Mouse (Mus musculus) lung, embryonic 16.5 days (tissue): Measurements from ENCODE around the gene Prl8a2. TPM values are rescaled to one million over a fixed set of nuclear protein-coding genes. Genes with fewer than 3 reads are reported as not detected.

Experiments
- ATAC-seq: fragments of 200-750 bp; cut with Nextera tagmentation; 2 replicates; pipeline ENCODE4 v1.8.0; 2017; ENCODE audit warnings: low read depth, mild to moderate bottlenecking, moderate library complexity
- H3K27ac ChIP-seq: fragments of 300-500 bp; sonication (generic); 2 replicates; pipeline ENCODE4 v1.5.1; 2014; ENCODE audit warnings: mild to moderate bottlenecking, control low read depth, low read length
- H3K27me3 ChIP-seq: fragments of 300-500 bp; sonication (generic); 2 replicates; pipeline ENCODE4 v1.6.1; 2014; ENCODE audit warnings: low read depth, low read length, mixed read lengths; ENCODE audit not compliant: control insufficient read depth, insufficient read depth
- H3K36me3 ChIP-seq: fragments of 300-500 bp; sonication (generic); 2 replicates; pipeline ENCODE4 v1.6.1; 2014; ENCODE audit warnings: low read length; ENCODE audit not compliant: control insufficient read depth, insufficient read depth
- H3K4me1 ChIP-seq: fragments of 300-500 bp; sonication (generic); replicated peaks from 2 replicates; pipeline ENCODE4 v1.6.1; 2014; ENCODE audit warnings: low read length, mixed read lengths; ENCODE audit not compliant: control insufficient read depth, insufficient read depth
- H3K4me2 ChIP-seq: fragments of 300-500 bp; sonication (generic); 2 replicates; pipeline ENCODE4 v1.6.1; 2014; ENCODE audit warnings: low read depth, low read length, control low read depth
- H3K4me3 ChIP-seq: fragments of 300-500 bp; sonication (generic); 2 replicates; pipeline ENCODE4 v1.5.1; 2014; ENCODE audit warnings: mild to moderate bottlenecking, low read length, control low read depth
- H3K9ac ChIP-seq: fragments of 300-500 bp; sonication (generic); 2 replicates; pipeline ENCODE4 v1.6.1; 2014; ENCODE audit warnings: low read length, control low read depth
- H3K9me3 ChIP-seq: fragments of 300-500 bp; sonication (generic); 2 replicates; pipeline ENCODE4 v1.6.1; 2016; ENCODE audit warnings: low read length; ENCODE audit not compliant: control insufficient read depth
- WGBS: fragments of 180-500 bp; shearing (Covaris S2); extraction: QIAGEN DNeasy Blood & Tissue Kit; methylation state at CpG from one replicate; pipeline ENCODE4 v1.1.7; 2014; 5-methylcytosine and 5-hydroxymethylcytosine counted together
- polyA plus RNA-seq: library from polyadenylated mRNA; unstranded; fragments of >200 nt; fragmentation: Nextera tagmentation; extraction: Ambion mirVana; gene quantifications from 2 replicates; pipeline ENCODE4 v1.2.1, GENCODE M21; 2015

Prl8a2 gene
- polyA plus RNA-seq, result not detected in 2 replicates

GRCm38 (mm10) chr13:27345373-27345772 lies at the start of gene Prl8a2:
Prl8a2 (plus strand) TSS chr13:27345673.
- no peaks in the 10 kb centered on the region for H3K36me3 ChIP-seq
- ATAC-seq, result no peak

GRCm38 (mm10) chr13:27312334-27313225 lies 32.9 kb upstream of the Prl8a2 start, which contains the start of gene Prl6a1:
Prl6a1 (plus strand) TSS chr13:27312627.
- Histone ChIP-seq H3K4me2 (no peak within 1 kb of the TSS), H3K36me3 (no peaks in the 10 kb centered on the region), H3K9ac (no peak within 1 kb of the TSS), H3K4me3 (no peak within 1 kb of the TSS), H3K27me3 (no peaks in the 10 kb centered on the region), H3K4me1 (no peaks in the 10 kb centered on the region), H3K27ac (no peak within 1 kb of the TSS), H3K9me3 (no peaks in the 10 kb centered on the region)
- ATAC-seq, result no peak
- 64% methylated on average over 7 of the region's 7 CpGs for WGBS

More at GRCm38 (mm10) chr13:27345373-27345772, at the start of gene Prl8a2:
- Histone ChIP-seq H3K4me1 (no peaks in the 10 kb centered on the region), H3K27me3 (no peaks in the 10 kb centered on the region), H3K9me3 (no peaks in the 10 kb centered on the region), H3K4me2 (no peak within 1 kb of the TSS), H3K9ac (no peak within 1 kb of the TSS), H3K27ac (no peak within 1 kb of the TSS), H3K4me3 (no peak within 1 kb of the TSS)
- WGBS, result 69% methylated on average over 2 of the region's 2 CpGs

GRCm38 (mm10) chr13:27334989-27335388 lies 10.5 kb upstream of the Prl8a2 start:
- no peaks in the 10 kb centered on the region for H3K27me3 ChIP-seq
- H3K4me2 ChIP-seq, result no peak overlapping the region
- ATAC-seq, result no peak
- H3K36me3 ChIP-seq, result no peaks in the 10 kb centered on the region
- no peak overlapping the region for H3K27ac ChIP-seq
- H3K4me3 ChIP-seq, result no peak overlapping the region
- H3K4me1 ChIP-seq, result no peaks in the 10 kb centered on the region
- WGBS, result 70% methylated on average over 1 of the region's 1 CpGs
- no peaks in the 10 kb centered on the region for H3K9me3 ChIP-seq
- H3K9ac ChIP-seq, result no peak overlapping the region

- H3K4me2 ChIP-seq, result no peak overlapping the region
- WGBS, result 37% methylated on average over 3 of the region's 3 CpGs
- H3K4me3 ChIP-seq, result no peak overlapping the region
- no peaks in the 10 kb centered on the region for H3K27me3 ChIP-seq
- no peaks in the 10 kb centered on the region for H3K9me3 ChIP-seq
- H3K4me1 ChIP-seq, result no peaks in the 10 kb centered on the region
- no peak overlapping the region for H3K27ac ChIP-seq
- H3K9ac ChIP-seq, result no peak overlapping the region
- no peak for ATAC-seq
- H3K36me3 ChIP-seq, result no peaks in the 10 kb centered on the region
Measured at GRCm38 (mm10) chr13:27342733-27343275, 2.7 kb upstream of the Prl8a2 start.

- ATAC-seq, result no peak
- no peak within 1 kb of the TSS for H3K4me3 ChIP-seq
- H3K27me3 ChIP-seq, result no peaks in the 10 kb centered on the region
- no peak within 1 kb of the TSS for H3K27ac ChIP-seq
- no peaks in the 10 kb centered on the region for H3K9me3 ChIP-seq
- WGBS, result 73% methylated on average over 6 of the region's 6 CpGs
- H3K9ac ChIP-seq, result no peak within 1 kb of the TSS
- no peaks in the 10 kb centered on the region for H3K36me3 ChIP-seq
- H3K4me1 ChIP-seq, result no peaks in the 10 kb centered on the region
- H3K4me2 ChIP-seq, result no peak within 1 kb of the TSS
Measured at GRCm38 (mm10) chr13:27390746-27391145, 45.3 kb downstream of the Prl8a2 start, which contains the start of gene Prl2b1. Prl2b1 (minus strand) TSS chr13:27390846.

- no peak overlapping the region for H3K4me2 ChIP-seq
- 93% methylated on average over 7 of the region's 7 CpGs for WGBS
- H3K4me1 ChIP-seq, result no peaks in the 10 kb centered on the region
- no peak overlapping the region for H3K9ac ChIP-seq
- no peaks in the 10 kb centered on the region for H3K27me3 ChIP-seq
- no peak for ATAC-seq
- H3K4me3 ChIP-seq, result no peak overlapping the region
- no peak overlapping the region for H3K27ac ChIP-seq
- H3K9me3 ChIP-seq, result no peaks in the 10 kb centered on the region
- H3K36me3 ChIP-seq, result no peaks in the 10 kb centered on the region
Measured at GRCm38 (mm10) chr13:27399061-27399724, 53.7 kb downstream of the Prl8a2 start.

Other genes starting within 250 kb of the Prl8a2 start
- gene Prl3d2, start 224.0 kb upstream of the Prl8a2 start, polyA plus RNA-seq, result not detected in 2 replicates
- not detected in 2 replicates for gene Prl3d3, start 188.9 kb upstream of the Prl8a2 start, polyA plus RNA-seq
- not detected in 2 replicates for gene Prl3c1, start 149.0 kb upstream of the Prl8a2 start, polyA plus RNA-seq
- not detected in 2 replicates for gene Prl3b1, start 103.8 kb upstream of the Prl8a2 start, polyA plus RNA-seq
- gene Prl3a1, start 86.2 kb upstream of the Prl8a2 start, polyA plus RNA-seq, result not detected in 2 replicates
- not detected in 2 replicates for gene Prl6a1, start 33.0 kb upstream of the Prl8a2 start, polyA plus RNA-seq
- not detected in 2 replicates for gene Prl2b1, start 45.2 kb downstream of the Prl8a2 start, polyA plus RNA-seq
- gene Prl8a6, start 93.0 kb downstream of the Prl8a2 start, polyA plus RNA-seq, result not detected in 2 replicates
- gene Prl8a8, start 167.5 kb downstream of the Prl8a2 start, polyA plus RNA-seq, result not detected in 2 replicates
- gene Prl8a9, start 218.9 kb downstream of the Prl8a2 start, polyA plus RNA-seq, result not detected in 2 replicates
- gene Prl8a1, start 236.5 kb downstream of the Prl8a2 start, polyA plus RNA-seq, result not detected in 2 replicates